Mouse (Mus musculus) C2C12 (cell line): ENCODE results near the gene Cyp4v3.

Experiments
- CEBPB ChIP-seq: IDR thresholded peaks from one replicate; pipeline ENCODE4 v1.6.1; 2011; ENCODE audit warnings: low read depth, mild to moderate bottlenecking, control low read depth, moderate library complexity
- CTCF ChIP-seq: IDR thresholded peaks from one replicate; pipeline ENCODE4 v1.5.1; 2011; ENCODE audit not compliant: control insufficient read depth, insufficient read depth, insufficient read length
- FOSL1 ChIP-seq: IDR thresholded peaks from one replicate; pipeline ENCODE4 v1.8.0; 2011; ENCODE audit warnings: mild to moderate bottlenecking, low read length; ENCODE audit not compliant: poor library complexity, insufficient read depth, severe bottlenecking
- MAX ChIP-seq: IDR thresholded peaks from one replicate; pipeline ENCODE4 v1.6.1; 2011; ENCODE audit warnings: mild to moderate bottlenecking, control low read depth
- MYOD1 ChIP-seq: IDR thresholded peaks from one replicate; pipeline ENCODE4 v1.6.1; 2011; ENCODE audit warnings: low read depth; ENCODE audit not compliant: control insufficient read depth, insufficient read length
- USF1 ChIP-seq: IDR thresholded peaks from one replicate; pipeline ENCODE4 v1.6.1; 2011; ENCODE audit warnings: low read depth, mild to moderate bottlenecking, control low read depth, moderate library complexity

GRCm38 (mm10) chr8:45305479-45305878, 27.5 kb downstream of the Cyp4v3 start:
- TF ChIP-seq MYOD1, result no peak
- no peak for TF ChIP-seq CTCF
- no peak for TF ChIP-seq USF1
- no peak for TF ChIP-seq MAX
- no peak for TF ChIP-seq FOSL1
- TF ChIP-seq CEBPB, result no peak
